Mouse (Mus musculus): ENCODE results near the gene 1700020N01Rik.

Gene 1700020N01Rik

DNA sequence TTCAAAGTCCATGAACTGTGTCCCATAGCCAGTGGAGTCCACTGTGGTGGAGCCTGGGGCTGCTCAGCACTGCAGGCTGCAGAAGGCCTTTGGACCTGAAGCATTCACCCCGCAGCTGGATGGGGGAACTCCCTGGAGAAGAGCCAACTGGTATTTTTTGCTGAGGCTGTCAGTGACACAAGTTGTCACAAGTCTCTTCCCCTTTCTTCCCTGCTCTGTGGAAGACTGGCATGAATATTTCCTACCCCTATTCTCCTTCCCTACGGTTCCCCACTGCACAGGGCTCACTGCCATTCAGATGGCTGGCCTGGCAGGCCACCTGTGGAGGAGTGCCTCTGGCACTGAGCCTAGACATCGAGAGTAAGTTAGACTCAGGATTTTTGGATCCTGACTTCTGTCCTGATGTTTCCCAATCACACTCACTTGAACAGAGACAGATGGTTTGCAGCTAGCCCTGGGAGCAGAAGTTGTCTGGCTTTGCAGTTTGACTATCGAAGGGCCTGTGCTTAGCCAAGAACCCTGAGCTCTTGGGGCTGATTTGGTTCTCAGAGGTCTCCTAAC is 12.1 kb downstream of the 1700020N01Rik start:
- DNase-seq = peak; percentile 50 to 60

DNA sequence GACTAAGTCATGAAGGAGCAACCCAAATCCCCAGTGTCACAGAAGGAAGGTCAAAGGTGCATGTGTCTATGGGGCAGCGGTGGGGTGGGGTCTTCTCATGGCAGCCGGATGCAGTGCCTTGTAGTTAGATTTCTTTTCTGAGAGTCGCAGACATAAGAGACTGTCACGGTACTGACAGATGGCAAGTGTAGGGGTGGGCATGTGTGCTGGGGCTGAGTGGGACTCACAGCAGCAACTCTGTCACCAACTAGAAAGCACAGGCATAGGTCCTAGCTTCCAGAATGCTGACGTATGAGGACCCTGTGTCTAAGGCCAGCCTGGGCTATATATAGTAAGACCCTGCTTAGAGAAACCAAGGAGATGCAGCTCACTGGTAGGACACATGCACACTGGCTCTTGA is 12.7 kb downstream of the 1700020N01Rik start:
- peak in 1 of 2 experiments; percentile 13 for DNase-seq

DNA sequence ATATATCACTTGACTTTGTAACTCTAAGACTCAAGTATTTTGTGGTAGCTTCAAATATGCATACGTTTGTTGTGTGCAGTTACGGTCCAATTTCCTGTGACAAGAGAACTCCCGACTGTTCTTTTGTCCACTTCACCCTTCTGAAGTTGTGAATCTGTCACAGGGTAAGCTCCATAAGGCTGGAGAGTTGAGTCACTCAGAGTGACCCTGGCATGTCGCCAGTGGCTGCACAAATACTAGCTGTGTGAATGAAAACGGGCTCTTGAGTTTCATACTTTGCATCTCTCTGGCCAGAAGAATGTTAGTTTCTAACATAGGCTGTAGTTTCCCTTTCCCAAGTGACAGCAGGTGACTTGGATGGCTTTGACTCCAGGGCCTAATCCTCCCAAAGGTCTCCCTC is 14.0 kb downstream of the 1700020N01Rik start:
- peak; percentile 28 to 41 for DNase-seq

DNA sequence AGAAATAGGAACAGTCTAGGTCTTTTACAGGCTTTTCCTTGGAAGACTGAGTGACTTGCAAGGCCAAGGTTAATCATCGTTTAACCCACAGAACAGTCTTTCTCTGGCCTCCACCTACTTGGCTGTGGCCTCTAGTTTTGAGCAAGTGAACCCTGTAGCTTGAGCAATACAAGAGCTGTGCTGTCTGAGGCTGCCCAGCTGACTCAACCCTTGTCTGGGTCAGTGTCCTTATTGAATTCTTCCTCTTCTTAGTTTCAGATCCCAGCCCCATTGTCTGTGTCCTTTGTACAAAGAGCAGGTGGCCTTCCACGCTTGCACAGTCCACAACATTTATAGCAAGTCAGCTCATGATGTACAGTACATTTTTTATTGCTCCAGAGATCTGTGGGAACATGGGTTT is 16.6 kb downstream of the 1700020N01Rik start:
- DNase-seq = no peak

DNA sequence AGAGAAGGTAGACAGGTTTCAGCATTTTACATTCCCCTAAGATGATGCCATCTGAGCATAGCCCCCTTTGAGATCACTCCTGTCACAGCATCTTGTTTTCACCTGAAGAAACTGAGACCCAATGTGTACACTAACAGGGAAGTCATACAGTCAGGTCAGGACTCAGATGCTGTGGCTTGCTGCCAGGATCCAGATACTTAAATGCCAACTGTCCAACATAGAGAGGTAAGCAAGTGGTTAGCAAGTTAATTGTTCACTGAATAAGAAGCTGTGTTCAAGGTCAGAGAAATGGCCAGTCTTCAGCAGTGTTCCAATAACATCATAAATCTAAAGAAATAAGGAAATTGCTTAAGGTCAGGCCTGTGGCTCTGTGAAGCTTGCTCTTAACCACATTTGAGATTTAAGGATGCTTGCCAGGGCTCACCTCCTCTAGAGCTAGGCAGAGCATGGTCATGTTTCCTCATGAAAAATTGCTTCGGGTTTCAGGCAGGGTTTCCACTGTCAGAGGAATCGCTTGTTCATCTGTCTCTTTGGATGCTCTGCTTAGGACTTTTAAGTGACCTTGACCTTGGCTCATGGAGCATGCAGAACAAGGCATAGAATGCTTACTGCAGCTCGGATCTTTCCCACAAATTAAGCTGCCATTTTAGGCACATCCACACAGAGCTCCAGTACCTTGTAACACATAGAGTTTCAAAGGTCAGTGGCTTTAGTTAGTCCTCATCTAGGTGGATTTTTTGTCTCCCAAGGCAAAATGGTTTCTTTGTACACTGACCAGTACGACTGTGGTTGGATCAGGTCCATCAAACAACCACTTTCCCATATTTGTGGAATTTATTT is 20.3 kb downstream of the 1700020N01Rik start:
- DNase-seq = no peak

DNA sequence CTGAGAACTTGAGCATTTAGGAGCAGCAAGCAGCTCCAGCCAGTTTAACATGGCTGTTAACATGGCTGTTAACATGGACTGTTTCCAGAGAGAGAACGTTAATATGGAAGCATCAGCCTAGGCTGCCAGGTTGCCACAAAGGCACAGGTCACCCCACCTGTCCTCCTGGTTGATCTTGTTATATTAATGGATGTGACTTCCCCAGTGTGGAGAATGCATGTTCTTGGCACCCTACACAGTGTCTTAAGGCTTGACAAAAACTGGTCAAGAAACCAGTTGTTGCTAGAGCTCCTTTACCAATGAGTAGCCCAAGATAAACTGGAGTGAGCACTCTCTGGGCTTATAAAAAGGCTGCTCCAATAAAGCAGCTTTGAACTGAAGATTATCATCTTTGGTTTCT is 21.6 kb downstream of the 1700020N01Rik start:
- DNase-seq = no peak

DNA sequence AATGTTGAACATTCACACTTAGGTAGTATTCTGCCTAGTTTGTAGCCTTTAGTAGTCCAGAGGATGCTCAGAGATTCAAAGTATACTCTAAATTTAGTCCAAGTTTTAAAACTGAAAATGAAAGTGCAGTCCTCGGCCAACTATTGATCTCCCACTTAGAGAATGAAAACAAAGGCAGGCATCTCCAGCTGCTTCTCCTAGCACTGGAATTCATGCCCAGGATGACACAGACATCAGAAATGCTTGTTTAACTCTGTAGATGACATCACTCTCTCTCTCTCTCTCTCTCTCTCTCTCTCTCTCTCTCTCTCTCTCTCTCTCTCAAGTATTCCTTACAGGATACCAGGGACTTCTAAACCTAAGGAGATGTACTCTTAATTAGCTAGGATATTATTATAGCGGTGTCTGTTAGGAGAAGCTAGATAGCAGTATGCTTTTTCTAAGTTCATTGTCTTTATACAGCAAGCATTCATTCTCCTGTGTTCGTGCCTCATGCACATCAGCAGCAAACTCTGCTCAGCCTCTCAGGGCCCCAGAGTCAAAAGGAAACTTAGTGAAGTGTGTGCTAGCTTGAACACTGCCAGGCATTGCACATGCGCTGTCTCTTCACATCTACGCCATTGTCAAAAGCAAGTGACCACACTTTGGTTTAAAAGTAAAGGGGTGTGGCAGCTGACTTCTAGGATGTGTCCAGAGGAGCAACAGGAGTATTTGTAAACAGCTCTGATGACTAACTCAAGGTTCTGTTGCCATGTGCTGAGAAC is 26.0 kb downstream of the 1700020N01Rik start:
- DNase-seq = no peak

DNA sequence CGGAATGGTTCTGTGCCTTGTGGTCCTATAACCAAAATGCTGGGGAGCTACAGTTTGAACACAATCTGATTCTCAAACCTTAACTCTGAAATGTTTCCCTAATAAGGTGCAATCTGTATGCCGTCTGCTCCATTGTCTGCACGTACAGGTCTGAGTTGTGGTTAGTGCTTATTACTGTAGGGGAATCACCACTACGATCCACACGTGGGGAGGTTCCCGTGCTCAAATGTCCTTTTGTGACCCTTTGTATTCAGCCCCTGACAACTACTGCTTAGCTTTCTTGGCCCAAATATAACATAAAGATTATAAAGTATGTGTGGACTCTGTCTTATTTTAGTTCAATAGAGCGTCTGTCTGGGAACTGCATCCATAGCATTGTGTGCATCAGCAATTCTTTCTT is 29.1 kb downstream of the 1700020N01Rik start:
- DNase-seq = no peak

DNA sequence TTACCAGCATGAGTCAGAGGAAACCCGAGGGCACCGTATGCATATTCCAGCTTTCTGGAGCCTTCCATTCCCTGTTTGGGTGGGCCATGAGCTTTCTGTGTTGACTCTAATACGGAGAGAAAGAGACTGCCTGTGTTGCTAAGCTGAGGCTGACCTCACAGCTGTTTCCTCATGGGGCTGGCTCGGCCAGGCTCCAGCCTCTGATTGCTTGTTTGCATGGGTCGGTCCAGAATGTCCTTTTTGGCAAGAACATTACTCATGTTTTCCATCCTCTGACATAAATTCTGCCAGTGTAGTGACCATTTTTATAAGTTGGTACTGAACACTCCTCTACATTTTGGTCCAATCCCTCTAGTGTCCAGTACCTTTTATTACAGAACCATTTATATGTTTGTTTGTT is 35.6 kb downstream of the 1700020N01Rik start:
- no peak for DNase-seq

DNA sequence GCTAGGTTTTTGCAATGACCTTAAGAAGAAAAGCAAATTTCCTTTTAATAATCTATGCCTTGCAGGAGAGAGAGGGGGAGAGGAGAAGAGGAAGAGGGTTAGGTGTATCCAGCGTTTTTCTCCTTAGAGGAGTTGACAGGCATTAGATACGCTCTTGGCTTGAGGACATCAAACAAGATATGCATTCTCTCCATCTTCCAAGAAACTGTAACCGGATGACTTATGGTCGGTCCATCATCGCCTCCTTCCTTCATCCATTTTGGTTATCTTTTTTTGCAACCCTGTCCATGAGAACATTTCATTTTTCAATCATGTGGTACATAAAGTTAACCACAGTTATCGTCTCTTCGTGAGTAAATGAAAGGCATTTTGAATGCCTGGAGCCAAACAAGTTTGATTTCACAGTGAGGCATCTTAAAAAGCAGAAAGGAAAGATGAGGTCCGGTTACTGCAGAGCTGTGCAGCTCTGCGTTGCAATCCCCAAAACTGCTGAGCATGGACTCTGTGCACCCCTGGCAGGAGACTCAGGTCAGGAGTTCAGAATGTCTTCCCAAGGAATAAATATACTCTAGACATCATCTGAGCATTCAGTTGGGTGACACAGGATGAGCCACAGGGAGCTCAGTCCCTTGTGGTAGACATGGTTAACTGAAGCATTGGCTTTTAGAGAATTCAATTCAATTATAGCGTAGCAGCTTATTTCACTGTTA is 36.2 kb downstream of the 1700020N01Rik start:
- no peak for DNase-seq

DNA sequence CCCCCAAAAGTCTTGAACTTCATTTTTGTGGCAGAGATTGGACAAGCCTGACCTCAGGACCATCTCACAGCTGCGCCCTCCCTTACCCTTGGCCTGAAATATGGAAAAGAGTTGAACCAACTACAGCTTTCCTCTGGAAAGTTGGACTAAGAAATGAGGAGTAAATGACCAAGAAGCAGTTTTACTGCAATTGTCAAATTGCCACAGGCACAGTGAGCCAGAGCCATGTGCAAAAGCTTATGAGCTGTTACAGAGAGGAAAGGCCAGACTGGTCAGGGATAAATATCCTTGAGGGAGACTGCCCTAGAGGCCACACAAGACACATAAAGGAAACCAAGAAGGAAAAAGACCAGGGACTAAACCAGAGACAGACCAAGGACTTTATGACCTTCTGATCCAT is 38.5 kb downstream of the 1700020N01Rik start:
- no peak for DNase-seq

DNA sequence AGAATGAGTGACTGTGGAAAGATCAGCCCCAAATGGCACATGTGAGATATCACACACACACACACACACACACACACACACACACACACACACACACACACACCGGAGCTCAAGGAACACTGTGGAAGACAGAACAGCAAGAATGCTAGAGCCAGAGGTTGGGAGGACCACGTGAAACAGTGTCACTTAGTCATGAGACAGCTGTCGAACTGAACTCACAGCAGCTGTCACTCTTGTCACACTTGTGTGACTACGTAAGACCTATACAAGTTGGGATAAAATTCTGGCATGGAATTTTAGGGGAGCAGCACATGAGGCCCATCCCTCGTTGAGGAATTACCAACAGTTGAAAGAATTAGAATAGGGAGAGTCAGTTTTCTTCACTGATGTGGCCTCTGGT is 39.7 kb downstream of the 1700020N01Rik start:
- DNase-seq = no peak

DNA sequence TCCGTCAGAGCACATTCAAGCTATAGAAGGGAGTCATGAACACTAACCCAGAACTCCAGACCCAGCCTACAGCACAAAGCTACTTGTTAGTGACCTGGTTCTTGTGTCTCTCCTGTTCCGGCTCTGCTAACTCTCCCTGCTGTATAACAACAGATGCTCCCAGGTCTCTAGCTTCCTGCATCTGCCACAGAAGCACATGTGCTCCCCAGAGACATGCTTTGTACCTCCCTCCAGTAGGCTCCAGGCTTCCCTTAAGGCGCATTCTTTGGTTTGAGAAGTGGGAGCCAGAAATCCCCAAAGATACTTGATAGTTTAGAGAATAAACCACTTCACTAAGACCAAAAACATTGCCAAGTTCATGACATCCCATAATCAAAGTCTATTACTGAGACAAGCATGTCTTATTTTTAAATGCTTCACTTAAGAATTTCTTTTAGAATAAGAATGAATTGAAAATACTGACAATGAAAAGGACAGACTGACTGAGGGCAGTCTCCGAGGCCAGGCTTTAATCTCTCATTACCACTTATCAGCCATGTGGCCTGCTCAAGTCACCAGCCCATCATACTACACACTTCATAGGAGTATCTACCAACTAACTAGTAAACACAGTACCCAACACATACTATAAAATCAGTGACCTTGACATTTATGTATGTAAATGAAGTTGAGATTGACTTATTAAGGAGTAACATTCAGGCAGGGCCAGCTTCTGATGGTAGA is 43.2 kb downstream of the 1700020N01Rik start:
- no peak for DNase-seq

DNA sequence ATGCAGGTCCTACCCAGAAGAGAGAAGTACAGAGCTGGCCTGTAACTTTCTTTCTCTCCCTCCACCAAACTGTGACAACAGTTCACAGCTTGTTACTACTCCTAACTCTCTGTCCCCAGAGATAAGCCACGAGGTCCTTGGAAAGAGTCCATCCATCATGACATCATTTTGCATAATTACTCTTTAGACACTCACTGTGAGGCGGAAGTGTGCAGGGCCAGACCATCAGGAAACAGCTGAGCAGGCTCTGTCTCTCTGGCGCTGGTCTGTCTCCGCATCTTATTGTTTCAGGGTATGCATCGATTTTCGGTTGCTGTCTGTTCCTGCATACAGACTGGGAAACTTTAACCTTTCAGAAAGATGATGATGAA is 43.8 kb downstream of the 1700020N01Rik start:
- DNase-seq = no peak

DNA sequence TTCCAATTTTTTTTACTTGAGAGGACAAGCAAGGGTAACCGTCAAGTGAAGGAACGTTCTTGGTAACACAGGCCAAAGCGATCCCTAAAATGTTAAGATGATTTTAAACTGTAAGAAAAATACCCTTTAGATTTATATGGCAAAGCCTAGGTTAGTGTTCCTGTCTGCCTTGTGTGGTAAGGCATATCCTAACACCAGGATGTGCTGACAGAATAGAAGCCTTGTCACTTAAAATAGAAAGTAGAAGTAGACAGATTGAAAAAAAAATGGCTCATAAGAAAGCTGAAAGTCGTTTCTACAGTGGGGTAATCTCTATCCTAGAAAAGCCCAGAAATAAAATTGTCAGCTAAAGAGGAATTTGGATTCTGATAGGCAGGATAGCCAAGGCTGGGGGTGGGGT is 58.4 kb downstream of the 1700020N01Rik start:
- no peak for DNase-seq

DNA sequence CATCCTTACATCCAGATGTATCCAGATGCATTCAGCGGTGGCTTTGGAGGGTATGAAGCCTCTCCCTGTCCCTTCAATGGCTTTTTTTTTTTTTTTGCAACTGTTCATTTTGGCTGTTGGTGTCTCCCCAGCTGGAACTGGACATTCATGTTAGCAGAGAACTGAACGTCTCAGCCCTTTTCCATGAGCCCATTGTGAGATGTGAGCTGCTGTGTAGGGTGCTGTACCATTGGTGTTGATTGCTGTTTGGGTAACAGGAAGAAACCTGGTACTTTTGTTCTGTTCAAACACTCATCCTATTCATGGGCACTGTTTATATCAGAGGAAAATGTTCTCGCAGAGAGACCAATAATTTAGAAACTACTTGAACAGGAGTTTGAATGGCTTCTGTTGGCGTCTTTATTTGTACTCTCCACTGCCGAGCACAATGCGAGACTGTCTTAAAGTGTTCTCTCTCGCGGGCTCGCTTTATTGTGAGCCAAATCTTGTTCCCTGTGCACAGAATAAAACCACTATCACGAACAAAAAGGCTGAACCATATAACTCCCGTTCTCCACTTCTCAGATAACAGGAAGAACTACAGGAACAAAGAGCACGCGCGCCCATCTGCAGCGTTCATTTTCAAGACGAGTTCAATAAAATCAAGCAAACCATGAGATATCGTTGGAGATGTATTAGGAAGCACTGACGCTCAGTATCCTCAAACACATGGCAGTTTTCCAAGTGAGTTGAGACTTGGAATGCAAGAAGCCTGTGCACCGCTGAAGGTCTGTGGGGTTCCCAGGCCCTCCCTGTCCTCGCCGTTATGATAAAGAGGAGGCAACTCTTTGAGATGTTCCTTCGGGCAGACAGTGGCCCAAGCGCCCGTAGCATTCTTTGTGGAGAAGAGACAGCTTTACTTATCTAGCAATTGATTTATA is 59.7 kb downstream of the 1700020N01Rik start:
- DNase-seq = no peak

DNA sequence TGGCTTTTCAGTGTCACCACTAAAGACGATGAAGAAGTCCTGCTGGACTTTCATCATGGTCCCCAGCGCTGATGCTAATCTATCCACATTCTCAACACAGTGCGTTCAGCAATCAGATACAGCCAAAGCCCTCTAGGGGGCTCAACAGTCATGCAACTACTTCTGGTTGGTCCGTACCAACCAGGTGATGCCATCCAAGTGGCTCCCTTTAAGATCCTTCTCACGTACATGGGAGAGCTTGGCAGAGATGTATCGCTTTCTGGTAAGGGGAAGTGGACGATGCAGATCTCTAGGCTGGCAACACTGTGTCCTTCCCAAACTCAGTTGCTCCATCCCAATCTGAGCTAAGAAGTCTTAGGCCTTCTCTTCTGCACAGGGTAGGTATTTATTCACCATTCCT is 60.5 kb downstream of the 1700020N01Rik start:
- no peak for DNase-seq

DNA sequence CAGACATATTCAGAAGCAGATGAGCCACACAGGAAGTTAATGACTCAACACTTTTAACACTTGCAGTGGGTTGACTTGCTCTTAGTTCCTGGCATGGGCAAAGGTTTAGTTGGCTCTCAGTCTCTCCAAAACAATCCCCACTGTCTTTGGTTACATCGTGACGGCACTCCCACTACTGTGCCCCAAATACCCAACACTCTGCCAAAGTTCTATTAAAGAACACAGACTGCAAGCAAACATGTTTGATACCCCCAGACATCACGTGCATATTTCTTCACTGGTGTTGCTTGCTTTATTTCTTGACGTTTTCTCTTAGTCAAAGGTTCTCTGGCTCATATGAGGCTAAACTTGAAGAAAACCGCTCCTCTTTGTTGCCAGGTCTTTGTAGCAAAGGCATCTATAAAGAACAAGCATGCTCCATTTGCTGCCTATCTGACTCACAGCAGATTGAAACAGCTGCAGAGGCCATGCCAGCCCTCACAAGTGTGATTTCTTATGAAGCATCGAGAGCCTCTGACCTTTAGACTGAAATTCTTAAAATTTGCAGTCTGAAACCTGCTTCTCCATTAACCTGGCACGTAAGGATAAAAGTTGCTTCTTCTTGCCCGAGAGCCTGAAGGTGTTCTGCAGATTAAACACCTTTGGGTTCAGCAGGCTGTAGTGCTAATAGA is 66.8 kb downstream of the 1700020N01Rik start:
- DNase-seq = no peak

DNA sequence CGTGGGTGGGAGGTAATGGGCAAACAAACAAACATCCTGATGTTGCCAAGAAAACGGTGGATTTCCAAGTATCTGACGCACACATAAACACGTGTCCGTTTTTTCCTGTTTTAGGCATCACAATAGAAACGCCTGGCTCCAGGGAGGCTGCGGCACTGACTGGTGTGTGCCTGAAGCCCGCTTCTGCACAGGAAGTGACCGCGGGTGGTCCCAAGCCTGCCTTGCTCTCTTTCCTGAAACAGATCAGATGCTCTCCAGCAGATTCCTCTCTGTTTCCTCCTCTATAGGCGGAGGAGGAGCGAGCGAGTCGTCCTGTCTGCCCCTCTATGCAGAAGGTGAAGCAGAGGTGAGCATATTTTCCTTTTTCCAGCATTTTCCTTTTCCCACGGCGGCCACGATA is 76.0 kb downstream of the 1700020N01Rik start:
- DNase-seq = peak in 1 of 2 experiments; percentile 24

DNA sequence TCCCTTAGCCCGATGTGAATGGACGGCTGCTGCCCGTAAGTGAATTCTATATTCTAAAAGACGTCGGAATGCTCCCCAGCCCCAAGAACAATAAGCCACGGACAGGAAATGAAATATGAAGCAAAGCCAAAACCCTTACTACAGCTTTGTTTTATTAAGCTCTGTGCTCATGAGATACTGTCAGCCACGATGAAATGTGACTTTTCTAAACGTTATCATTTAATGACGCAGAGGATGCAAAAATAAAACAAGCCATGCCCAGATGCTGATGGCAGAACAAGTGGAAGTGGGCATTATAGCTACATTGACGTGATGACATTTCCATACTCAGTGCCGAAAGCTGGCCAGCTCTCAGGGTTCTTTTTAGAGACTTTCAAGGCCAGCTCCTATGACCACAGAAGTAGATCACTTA is 76.8 kb downstream of the 1700020N01Rik start:
- no peak for DNase-seq

DNA sequence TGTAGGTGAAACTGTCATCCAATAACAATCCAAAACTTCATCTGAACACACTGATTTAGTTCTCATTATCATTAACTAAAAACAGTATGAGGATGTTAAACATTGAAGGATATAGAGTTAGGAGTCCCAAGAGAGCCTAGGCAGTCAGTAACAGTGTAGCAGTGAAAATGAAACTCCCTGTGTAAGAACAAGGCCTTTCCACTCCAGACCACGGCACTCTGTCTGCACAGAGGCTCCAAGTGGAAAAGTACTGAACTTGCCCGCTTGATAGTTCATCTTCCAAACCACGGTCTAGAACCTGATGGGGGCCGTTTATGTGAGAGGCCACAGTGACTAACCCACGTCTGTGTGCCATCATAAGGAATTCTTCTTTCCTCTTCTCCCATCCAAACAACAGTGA is 77.2 kb downstream of the 1700020N01Rik start:
- no peak for DNase-seq

Data from cerebellum, postnatal 14 days (tissue).